Mouse (Mus musculus) urinary bladder, postnatal 10 days (tissue): ENCODE data around the gene Padi4.

ENCODE experiments used
- DNase-seq: peaks from one replicate; pipeline ENCODE4 v3.0.0; 2022; ENCODE audit warnings: low spot score

The Padi4 gene

GRCm38 (mm10) chr4:140732871-140733270 lies 41.2 kb downstream of the Padi4 start:
- DNase-seq, result no peak

GRCm38 (mm10) chr4:140731654-140732053 lies 42.4 kb downstream of the Padi4 start:
- no peak for DNase-seq

GRCm38 (mm10) chr4:140726907-140727306 lies 47.1 kb downstream of the Padi4 start:
- DNase-seq, result no peak

- DNase-seq, result no peak
Observed at GRCm38 (mm10) chr4:140724739-140725138, 49.3 kb downstream of the Padi4 start.

GRCm38 (mm10) chr4:140723801-140724200 lies 50.2 kb downstream of the Padi4 start:
- no peak for DNase-seq

- no peak for DNase-seq
Observed at GRCm38 (mm10) chr4:140723192-140723591, 50.8 kb downstream of the Padi4 start.

- no peak for DNase-seq
Observed at GRCm38 (mm10) chr4:140722710-140723109, 51.3 kb downstream of the Padi4 start.

GRCm38 (mm10) chr4:140721968-140722490 lies 52.0 kb downstream of the Padi4 start:
- no peak for DNase-seq

- no peak for DNase-seq
Observed at GRCm38 (mm10) chr4:140720091-140720490, 53.9 kb downstream of the Padi4 start.

- DNase-seq, result no peak
Observed at GRCm38 (mm10) chr4:140718436-140718835, 55.6 kb downstream of the Padi4 start.

GRCm38 (mm10) chr4:140716994-140717393 lies 57.0 kb downstream of the Padi4 start:
- no peak for DNase-seq

GRCm38 (mm10) chr4:140714586-140714985 lies 59.5 kb downstream of the Padi4 start:
- no peak for DNase-seq

GRCm38 (mm10) chr4:140713480-140714365 lies 60.3 kb downstream of the Padi4 start:
- peak; percentile 87 for DNase-seq

GRCm38 (mm10) chr4:140711360-140711759 lies 62.7 kb downstream of the Padi4 start:
- no peak for DNase-seq

- DNase-seq, result no peak
Observed at GRCm38 (mm10) chr4:140710781-140711180, 63.3 kb downstream of the Padi4 start.

- DNase-seq, result no peak
Observed at GRCm38 (mm10) chr4:140709617-140710016, 64.4 kb downstream of the Padi4 start.

- DNase-seq, result no peak
Observed at GRCm38 (mm10) chr4:140709111-140709510, 64.9 kb downstream of the Padi4 start.

GRCm38 (mm10) chr4:140708297-140708927 lies 65.6 kb downstream of the Padi4 start:
- no peak for DNase-seq

GRCm38 (mm10) chr4:140707615-140708014 lies 66.4 kb downstream of the Padi4 start:
- no peak for DNase-seq

- no peak for DNase-seq
Observed at GRCm38 (mm10) chr4:140704166-140704565, 69.9 kb downstream of the Padi4 start.

- no peak for DNase-seq
Observed at GRCm38 (mm10) chr4:140703636-140704035, 70.4 kb downstream of the Padi4 start.

GRCm38 (mm10) chr4:140702611-140703327 lies 71.3 kb downstream of the Padi4 start:
- DNase-seq, result no peak
